Mouse (Mus musculus): ENCODE data around the gene Olfr1477.

The Olfr1477 gene

GRCm38 (mm10) chr19:13500246-13500645, at the start of gene Olfr1477:
Gene Olfr1477, plus strand, starts transcription at chr19:13500546.
- WGBS, result 64% methylated on average over 3 of the region's 3 CpGs

DNA sequence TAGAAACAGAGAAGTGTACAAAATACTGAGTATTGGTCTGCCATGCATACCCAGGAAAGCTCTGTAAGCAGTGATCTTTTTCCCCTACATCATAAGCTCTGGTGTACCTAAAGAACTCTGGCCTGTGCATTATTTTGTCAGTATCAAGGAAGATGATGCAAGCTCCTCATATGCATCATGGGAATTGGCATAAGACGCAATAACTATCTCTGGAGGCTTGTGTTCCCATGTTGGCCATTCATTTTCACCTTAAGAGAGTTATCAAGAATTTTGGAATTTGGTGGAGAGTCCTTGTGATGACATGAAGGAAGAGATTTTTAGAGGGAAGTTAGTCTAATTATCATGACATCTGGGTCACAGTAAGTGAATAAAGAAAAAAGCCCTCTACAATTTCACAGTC, 44.4 kb upstream of the Olfr1477 start, which contains the start of gene Olfr1472:
TSS of gene Olfr1472 (minus strand) at position 101 of the 400 bp plus-strand sequence.
- WGBS, result 77% methylated on average over 1 of the region's 1 CpGs

GRCm38 (mm10) chr19:13469265-13469664, 31.1 kb upstream of the Olfr1477 start, which contains the start of gene Olfr1474:
Gene Olfr1474, plus strand, starts transcription at chr19:13469565.
- 85% methylated on average over 4 of the region's 4 CpGs for WGBS

GRCm38 (mm10) chr19:13480096-13480495, 20.2 kb upstream of the Olfr1477 start, which contains the start of gene Olfr1475:
Gene Olfr1475, minus strand, starts transcription at chr19:13480196.

DNA sequence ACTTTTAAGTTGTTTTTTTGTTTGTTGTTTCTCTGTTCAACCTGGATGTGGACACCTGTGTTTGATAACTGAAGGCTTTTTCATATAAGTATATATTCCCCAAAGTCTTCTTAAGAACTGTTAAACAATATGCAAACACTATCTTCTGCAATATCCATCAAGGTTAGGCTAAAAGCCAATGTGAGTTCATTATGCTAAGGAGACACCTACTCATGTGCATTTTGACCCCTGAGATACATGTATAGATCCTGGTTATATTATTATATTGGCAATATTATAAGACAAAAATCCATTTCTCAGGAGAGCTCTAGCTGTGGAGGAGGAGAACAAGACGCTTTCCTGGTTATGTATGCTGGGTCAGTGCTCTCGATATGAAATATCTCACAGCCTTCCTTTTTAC, 27.3 kb downstream of the Olfr1477 start, which contains the start of gene Olfr1480:
TSS of gene Olfr1480 (plus strand) at position 301 of the 400 bp plus-strand sequence.
- 86% methylated on average over 2 of the region's 2 CpGs for WGBS

Data from cerebral cortex, adult 2 months (tissue).